8 mouse cellular contexts compared by ENCODE assay signal in genomic region chr1:175041167-175041817, GRCm38 (mm10).
DNase-seq lines count a peak whose midpoint lies in the region; ATAC-seq and TF ChIP-seq lines count a peak whose summit lies in the region.

No protein-coding gene starts in this region.

- H3K4me1 ChIP-seq in forebrain, embryonic 13.5 days, result no peaks in the 10 kb centered on the region
- H3K4me1 ChIP-seq in limb, embryonic 14.5 days (ENCODE audit: control insufficient read depth, insufficient read depth, low read length), result no peaks in the 10 kb centered on the region
- H3K4me1 ChIP-seq in neural tube, embryonic 13.5 days (replicated peaks), result no peaks in the 10 kb centered on the region

- H3K27ac ChIP-seq in forebrain, embryonic 13.5 days, result no peak overlapping the region
- no peak overlapping the region for H3K27ac ChIP-seq in limb, embryonic 14.5 days (replicated peaks; ENCODE audit: low read depth, low read length)
- H3K27ac ChIP-seq in neural tube, embryonic 13.5 days (replicated peaks), result no peak overlapping the region

- no peak overlapping the region for H3K4me2 ChIP-seq in forebrain, embryonic 13.5 days
- H3K4me2 ChIP-seq in limb, embryonic 14.5 days (replicated peaks; ENCODE audit: low read depth, low read length, severe bottlenecking), result no peak overlapping the region
- no peak overlapping the region for H3K4me2 ChIP-seq in neural tube, embryonic 13.5 days

- H3K27me3 ChIP-seq in forebrain, embryonic 13.5 days, result no peaks in the 10 kb centered on the region
- H3K27me3 ChIP-seq in limb, embryonic 14.5 days (ENCODE audit: control insufficient read depth, insufficient read depth, low read length), result no peaks in the 10 kb centered on the region
- no peaks in the 10 kb centered on the region for H3K27me3 ChIP-seq in neural tube, embryonic 13.5 days

- WGBS in forebrain, embryonic 13.5 days, result 64% methylated on average over 4 of the region's 4 CpGs
- WGBS in limb, embryonic 14.5 days, result 60% methylated on average over 4 of the region's 4 CpGs
- WGBS in neural tube, embryonic 13.5 days, result 76% methylated on average over 4 of the region's 4 CpGs

- peak; percentile 86 for ATAC-seq in forebrain, embryonic 13.5 days
- ATAC-seq in limb, embryonic 14.5 days (ENCODE audit: low FRiP score, low read depth), result peak; percentile 47; the same call in 1 of the 2 replicates
- peak; percentile 74; the same call in 1 of the 2 replicates for ATAC-seq in neural tube, embryonic 13.5 days (ENCODE audit: low read depth)
- no peak for ATAC-seq in erythroblast, adult 5-6 weeks (replicated peaks; ENCODE audit: low FRiP score, poor library complexity, severe bottlenecking)

- H3K9ac ChIP-seq in forebrain, embryonic 13.5 days, result no peak overlapping the region
- no peak overlapping the region for H3K9ac ChIP-seq in limb, embryonic 14.5 days (ENCODE audit: low read depth, low read length, severe bottlenecking)
- H3K9ac ChIP-seq in neural tube, embryonic 13.5 days, result no peak overlapping the region

- H3K9me3 ChIP-seq in forebrain, embryonic 13.5 days (replicated peaks), result no peaks in the 10 kb centered on the region
- H3K9me3 ChIP-seq in limb, embryonic 14.5 days (ENCODE audit: control insufficient read depth, low read length), result no peaks in the 10 kb centered on the region
- no peaks in the 10 kb centered on the region for H3K9me3 ChIP-seq in neural tube, embryonic 13.5 days

- TF ChIP-seq POLR2A in brain, embryonic 14.5 days (IDR thresholded peaks at IDR 0.05; ENCODE audit: borderline replicate concordance, extremely low read depth, insufficient read depth, insufficient read length, poor library complexity, severe bottlenecking), result no peak
- TF ChIP-seq POLR2A in limb, embryonic 14.5 days (IDR thresholded peaks at IDR 0.05; ENCODE audit: borderline replicate concordance, extremely low read depth, insufficient read depth, insufficient read length), result no peak

- TF ChIP-seq CTCF in brain, embryonic 14.5 days (IDR thresholded peaks at IDR 0.05; ENCODE audit: borderline replicate concordance, extremely low read depth, insufficient read depth, insufficient read length), result peak; percentile 60; the same call in 1 of the 2 replicates

- H3K36me3 ChIP-seq in forebrain, embryonic 13.5 days (ENCODE audit: poor library complexity, severe bottlenecking), result no peaks in the 10 kb centered on the region
- H3K36me3 ChIP-seq in limb, embryonic 14.5 days (ENCODE audit: control insufficient read depth, insufficient read depth, low read length), result no peaks in the 10 kb centered on the region
- no peaks in the 10 kb centered on the region for H3K36me3 ChIP-seq in neural tube, embryonic 13.5 days

- DNase-seq in right cerebral cortex, adult 2 months (ENCODE audit: low spot score in 2 of 2), result peak; percentile 65 to 78
- DNase-seq in right cerebral cortex, postnatal 25 days, result no peak
- peak; percentile 82 for DNase-seq in brain, embryonic 14.5 days (ENCODE audit: low read depth)
- peak; percentile 38 for DNase-seq in kidney, adult 18-20 months
- peak; percentile 69 for DNase-seq in limb, embryonic 14.5 days (ENCODE audit: low spot score)

- no peak overlapping the region for H3K4me3 ChIP-seq in forebrain, embryonic 13.5 days
- no peak overlapping the region for H3K4me3 ChIP-seq in limb, embryonic 14.5 days (replicated peaks; ENCODE audit: low read length)
- H3K4me3 ChIP-seq in neural tube, embryonic 13.5 days, result no peak overlapping the region
